Mouse (Mus musculus) G1E (cell line): ENCODE data around the gene Serpina1a.
"Not testable (repeated sequence)": the region's sequence is repeated elsewhere in the genome, so short reads cannot be mapped to it uniquely, and the experiment has no call there.

Source experiments
- CTCF ChIP-seq: IDR thresholded peaks from 2 replicates; pipeline ENCODE4 v1.5.1; 2012; ENCODE audit warnings: low read depth, low read length, inconsistent platforms, mixed read lengths
- GATA1 ChIP-seq: IDR thresholded peaks from 2 replicates; pipeline ENCODE4 v1.6.1; 2012; ENCODE audit warnings: borderline replicate concordance, low read length, inconsistent platforms, mixed read lengths
- GATA2 ChIP-seq: IDR thresholded peaks from 2 replicates; pipeline ENCODE4 v1.6.1; 2012; ENCODE audit warnings: low read depth, low read length, inconsistent platforms, borderline replicate concordance
- TAL1 ChIP-seq: conservative IDR thresholded peaks from 2 replicates; pipeline ENCODE4 v1.6.1; 2012; ENCODE audit warnings: low read depth, low read length, inconsistent platforms, mixed read lengths

GRCm38 (mm10) chr12:103904837-103905340 lies 41.5 kb upstream of the Serpina1a start, which contains the start of gene Serpina1c:
- TF ChIP-seq CTCF, GATA2, GATA1, TAL1: not testable (repeated sequence)
